Mouse (Mus musculus): ENCODE measurements around the gene Ripor2.
A peak's percentile ranks its signal among the peaks of the same experiment; 100 is the strongest.

Gene Ripor2

GRCm38 (mm10) chr13:24581833-24582232, at the start of gene Ripor2:
Ripor2 (plus strand) TSS chr13:24582189.
- TF ChIP-seq GATA4 (IDR thresholded peaks at IDR 0.05; ENCODE audit: insufficient replicate concordance, low read length): no peak

DNA sequence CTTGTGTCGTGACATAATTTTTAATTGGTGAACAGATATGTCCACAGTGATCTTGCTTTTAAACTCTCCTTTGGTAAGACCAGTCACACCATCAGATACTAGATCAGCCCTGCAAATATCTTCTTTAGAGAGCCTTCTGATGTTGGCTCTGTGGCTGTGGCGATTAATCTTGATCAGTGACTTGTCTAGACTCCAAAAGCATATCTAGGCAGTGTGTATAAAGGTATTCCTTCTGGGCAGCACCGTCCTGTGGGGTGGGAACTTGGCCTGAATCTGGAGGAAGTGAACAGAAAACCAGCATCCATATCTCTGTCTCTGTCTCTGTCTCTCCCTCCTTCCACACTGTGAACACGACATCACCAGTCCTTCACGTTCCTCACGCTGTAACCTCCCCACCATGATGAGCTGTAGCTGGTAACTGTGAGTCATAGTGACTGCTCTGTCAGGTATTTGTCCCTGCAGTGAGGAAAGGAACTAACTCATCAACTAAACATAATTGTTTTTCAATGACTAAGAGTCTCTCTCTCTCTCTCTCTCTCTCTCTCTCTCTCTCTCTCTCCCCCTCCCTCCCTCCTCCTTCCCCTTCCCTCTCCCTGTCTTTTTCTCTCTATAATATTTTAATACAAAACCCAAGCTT, 45.3 kb upstream of the Ripor2 start:
- no peak for TF ChIP-seq GATA4 (IDR thresholded peaks at IDR 0.05; ENCODE audit: insufficient replicate concordance, low read length)

- no peak for TF ChIP-seq GATA4 (IDR thresholded peaks at IDR 0.05; ENCODE audit: insufficient replicate concordance, low read length)
These were observed 44.0 kb upstream of the Ripor2 start for GRCm38 (mm10) chr13:24538012-24538411.

GRCm38 (mm10) chr13:24538941-24539340, 43.0 kb upstream of the Ripor2 start:
- no peak for TF ChIP-seq GATA4 (IDR thresholded peaks at IDR 0.05; ENCODE audit: insufficient replicate concordance, low read length)

GRCm38 (mm10) chr13:24545677-24546076, 36.3 kb upstream of the Ripor2 start:
- no peak for TF ChIP-seq GATA4 (IDR thresholded peaks at IDR 0.05; ENCODE audit: insufficient replicate concordance, low read length)

DNA sequence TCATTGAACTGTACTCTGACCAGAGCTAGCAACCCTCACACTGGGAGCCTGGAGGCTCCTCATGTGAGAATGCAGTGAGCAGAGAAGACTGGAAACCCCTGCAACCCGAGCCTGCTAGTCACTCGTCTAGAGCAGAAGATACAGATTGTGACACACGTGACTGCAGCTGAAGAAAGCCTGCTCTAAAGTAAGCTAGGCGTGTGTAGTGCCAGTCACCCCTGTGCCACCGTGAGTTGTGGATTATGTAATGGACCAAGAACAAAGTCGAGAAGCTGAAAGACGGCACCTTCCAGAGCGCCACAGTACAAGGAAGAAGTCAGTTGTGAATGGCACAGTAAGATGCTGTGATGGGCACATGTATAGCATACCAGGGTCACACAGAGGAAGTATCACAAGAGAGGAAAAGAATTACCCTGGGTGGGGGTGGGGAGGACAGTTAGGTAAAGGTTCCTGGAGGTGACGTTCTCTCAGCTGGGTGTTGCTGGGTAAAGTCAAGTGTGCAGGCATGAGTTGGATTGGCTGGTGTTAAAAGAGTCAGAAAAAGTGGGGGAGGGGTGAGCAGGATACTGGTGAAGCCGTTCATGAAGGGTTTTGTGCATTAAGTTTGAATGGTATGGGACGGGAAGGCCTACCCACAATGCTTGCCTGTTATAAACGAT, 35.1 kb upstream of the Ripor2 start:
- TF ChIP-seq GATA4 (IDR thresholded peaks at IDR 0.05; ENCODE audit: insufficient replicate concordance, low read length): no peak

- no peak for TF ChIP-seq GATA4 (IDR thresholded peaks at IDR 0.05; ENCODE audit: insufficient replicate concordance, low read length)
These were observed 33.1 kb upstream of the Ripor2 start for GRCm38 (mm10) chr13:24548911-24549310.

DNA sequence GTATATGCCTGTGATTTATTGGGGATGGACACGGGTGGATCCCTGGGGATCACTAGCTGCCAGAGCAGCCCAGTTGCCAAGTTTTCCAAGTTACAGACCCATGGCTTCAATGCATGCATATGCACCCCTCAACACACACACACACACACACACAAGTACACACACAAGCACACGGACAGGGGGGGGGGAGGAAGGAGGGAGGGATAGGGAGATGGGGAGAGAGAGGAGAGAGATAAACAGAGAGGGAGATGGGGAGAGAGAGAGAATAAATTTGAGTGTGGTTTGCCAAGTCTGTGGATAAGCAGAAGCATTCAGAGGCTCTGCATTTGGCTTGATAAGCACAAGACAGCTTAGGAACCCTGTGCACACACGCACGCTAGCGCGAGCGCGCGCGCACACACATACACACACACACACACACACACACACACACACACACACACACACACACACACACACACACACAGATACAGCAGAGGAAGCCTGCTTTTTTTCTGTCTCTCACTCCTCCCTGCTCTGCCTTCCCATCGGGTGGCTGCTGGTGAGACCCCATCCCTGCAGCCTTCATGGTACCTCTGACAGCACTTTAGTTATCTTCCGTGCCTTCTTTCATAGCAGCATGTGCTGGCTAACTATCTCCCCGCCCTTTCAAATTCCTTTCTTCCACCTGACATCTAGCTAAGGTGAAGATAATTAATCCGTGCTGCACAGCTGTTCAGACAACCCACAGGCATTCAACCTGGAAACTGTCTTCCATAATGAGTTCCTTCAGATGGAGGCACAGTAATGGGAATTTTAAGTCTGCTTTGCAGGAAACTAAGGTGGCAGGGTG, 30.7 kb upstream of the Ripor2 start:
- TF ChIP-seq GATA4 (IDR thresholded peaks at IDR 0.05; ENCODE audit: insufficient replicate concordance, low read length): no peak

DNA sequence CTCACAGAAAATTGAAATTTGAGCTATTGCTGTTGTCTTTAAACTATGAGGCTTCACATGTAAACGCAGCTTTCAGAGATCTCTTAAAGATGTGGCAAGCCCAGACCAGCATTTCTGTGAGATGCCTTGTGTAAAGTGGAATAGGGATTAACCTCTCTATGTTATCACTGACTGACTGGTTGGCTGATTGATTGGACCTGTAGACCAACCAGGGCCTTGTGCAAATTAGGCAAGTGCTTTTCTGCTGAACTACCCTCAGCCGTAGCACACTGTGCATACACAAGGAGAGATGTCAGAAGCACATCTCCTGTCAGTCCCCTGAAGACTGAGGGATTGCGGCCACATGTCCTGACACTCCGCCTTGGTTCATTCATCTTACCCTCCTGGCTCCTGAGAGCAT, 29.9 kb upstream of the Ripor2 start:
- TF ChIP-seq GATA4 (IDR thresholded peaks at IDR 0.05; ENCODE audit: insufficient replicate concordance, low read length): no peak

- no peak for TF ChIP-seq GATA4 (IDR thresholded peaks at IDR 0.05; ENCODE audit: insufficient replicate concordance, low read length)
These were observed 20.6 kb upstream of the Ripor2 start for GRCm38 (mm10) chr13:24561391-24561790.

DNA sequence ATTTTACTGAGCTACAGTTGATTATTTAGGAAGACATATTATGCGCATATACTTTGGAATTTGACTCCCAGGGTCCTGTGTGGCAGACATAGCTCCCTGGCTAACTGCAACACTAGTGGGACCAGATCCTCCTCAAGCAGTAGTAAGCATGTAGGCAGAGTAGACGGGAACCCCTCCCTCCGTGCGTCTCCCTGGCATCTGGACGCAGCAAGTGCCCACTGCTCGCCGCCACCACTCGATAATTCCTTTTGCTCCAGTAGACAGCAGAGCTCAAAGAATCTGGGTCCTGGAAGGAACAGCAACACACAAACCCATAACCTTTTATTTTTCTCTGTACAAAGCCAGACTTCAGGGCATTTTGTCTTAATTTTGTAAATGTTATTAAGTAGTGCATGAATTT, 17.3 kb upstream of the Ripor2 start:
- TF ChIP-seq GATA4 (IDR thresholded peaks at IDR 0.05; ENCODE audit: insufficient replicate concordance, low read length): no peak

DNA sequence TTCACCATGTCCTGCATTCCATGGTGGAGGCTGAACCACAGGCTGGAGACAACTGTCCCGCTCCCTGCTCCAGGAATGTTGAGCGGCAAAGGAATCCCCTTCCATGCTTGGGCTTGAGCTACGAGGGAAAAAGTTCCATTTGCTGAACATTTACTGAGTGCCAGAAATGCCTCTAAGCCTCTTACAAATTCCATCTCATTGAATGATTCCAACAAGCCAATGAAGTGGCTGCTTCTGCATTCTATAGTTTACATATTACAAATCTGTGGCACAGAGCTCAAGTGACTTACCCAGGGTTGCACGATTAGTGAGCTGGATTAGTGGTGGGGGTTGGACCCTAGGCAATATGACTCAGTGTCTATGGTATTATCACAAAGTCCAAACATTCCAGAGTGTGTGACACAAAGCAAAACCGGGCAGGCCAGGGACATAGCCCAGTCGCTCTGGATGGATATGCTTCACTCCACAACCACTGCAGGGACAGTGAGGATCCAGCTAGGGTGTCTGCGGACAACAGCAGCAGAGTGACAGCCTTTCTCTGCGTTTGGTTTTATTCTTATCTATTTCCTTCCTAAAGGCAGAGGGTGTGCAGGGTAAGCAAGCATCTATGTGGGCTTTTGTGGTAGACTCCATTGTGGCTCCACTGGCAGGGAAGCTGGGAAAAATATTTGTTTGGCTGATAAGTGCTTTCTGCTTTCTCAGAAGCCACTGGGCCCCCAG, 16.6 kb upstream of the Ripor2 start:
- no peak for TF ChIP-seq GATA4 (IDR thresholded peaks at IDR 0.05; ENCODE audit: insufficient replicate concordance, low read length)

- peak; percentile 87 for TF ChIP-seq GATA4 (IDR thresholded peaks at IDR 0.05; ENCODE audit: insufficient replicate concordance, low read length)
These were observed 16.1 kb upstream of the Ripor2 start for GRCm38 (mm10) chr13:24565950-24566320.

GRCm38 (mm10) chr13:24567176-24567811, 14.7 kb upstream of the Ripor2 start:
- TF ChIP-seq GATA4 (IDR thresholded peaks at IDR 0.05; ENCODE audit: insufficient replicate concordance, low read length): no peak

DNA sequence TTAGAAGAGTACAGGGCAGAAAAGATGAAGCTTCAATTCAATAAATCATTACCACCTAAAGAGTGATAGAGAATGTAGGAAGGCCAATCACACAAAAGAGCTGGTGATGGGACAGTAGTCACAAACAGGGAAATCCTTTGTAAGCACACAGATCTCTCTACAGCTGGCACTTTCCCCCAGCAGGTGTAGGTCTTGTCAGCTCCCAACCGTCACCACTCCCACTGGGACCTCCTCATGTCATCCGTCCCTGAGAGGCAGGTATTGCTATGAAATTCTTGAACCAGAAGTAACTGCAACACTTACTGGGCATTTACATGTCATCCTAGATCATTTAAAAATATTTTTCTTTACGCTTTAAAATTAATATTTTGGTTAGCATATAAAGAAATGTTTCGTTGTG, 12.9 kb upstream of the Ripor2 start:
- no peak for TF ChIP-seq GATA4 (IDR thresholded peaks at IDR 0.05; ENCODE audit: insufficient replicate concordance, low read length)
